Mouse (Mus musculus) heart, embryonic 12.5 days (tissue): ENCODE measurements around the gene Odf4. TPM values are rescaled to one million over a fixed set of nuclear protein-coding genes. Genes with fewer than 3 reads are reported as not detected.
A peak's percentile ranks its signal among the peaks of the same experiment; 100 is the strongest.
"Not testable (repeated sequence)": the region's sequence is repeated elsewhere in the genome, so short reads cannot be mapped to it uniquely, and the experiment has no call there.

Experiments
- ATAC-seq: fragments of 200-750 bp; cut with Nextera tagmentation; 2 replicates; pipeline ENCODE4 v1.8.0; 2017; ENCODE audit warnings: moderate TSS enrichment, moderate library complexity; ENCODE audit not compliant: insufficient number of reproducible peaks, low FRiP score
- H3K27ac ChIP-seq: fragments of 300-500 bp; sonication (generic); 2 replicates; pipeline ENCODE4 v1.5.1; 2016; ENCODE audit warnings: mild to moderate bottlenecking, moderate library complexity; ENCODE audit not compliant: poor library complexity, severe bottlenecking
- H3K27me3 ChIP-seq: fragments of 300-500 bp; sonication (generic); replicated peaks from 2 replicates; pipeline ENCODE4 v1.6.1; 2016; ENCODE audit warnings: mild to moderate bottlenecking, moderate library complexity
- H3K36me3 ChIP-seq: fragments of 300-500 bp; sonication (generic); 2 replicates; pipeline ENCODE4 v1.6.1; 2016; ENCODE audit warnings: mild to moderate bottlenecking, moderate library complexity
- H3K4me1 ChIP-seq: fragments of 300-500 bp; sonication (generic); replicated peaks from 2 replicates; pipeline ENCODE4 v1.6.1; 2016; ENCODE audit warnings: mild to moderate bottlenecking
- H3K4me2 ChIP-seq: fragments of 300-500 bp; sonication (generic); 2 replicates; pipeline ENCODE4 v1.6.1; 2016; ENCODE audit warnings: mild to moderate bottlenecking, moderate library complexity
- H3K4me3 ChIP-seq: fragments of 300-500 bp; sonication (generic); 2 replicates; pipeline ENCODE4 v1.5.1; 2016; ENCODE audit warnings: mild to moderate bottlenecking
- H3K9ac ChIP-seq: fragments of 300-500 bp; sonication (generic); 2 replicates; pipeline ENCODE4 v1.6.1; 2016; ENCODE audit warnings: mild to moderate bottlenecking, moderate library complexity
- H3K9me3 ChIP-seq: fragments of 300-500 bp; sonication (generic); replicated peaks from 2 replicates; pipeline ENCODE4 v1.6.1; 2016; ENCODE audit warnings: mild to moderate bottlenecking, moderate library complexity
- WGBS: fragments of 180-500 bp; shearing (Covaris S2); methylation state at CpG from one replicate; pipeline ENCODE4 v1.1.7; 2016; 5-methylcytosine and 5-hydroxymethylcytosine counted together
- polyA plus RNA-seq: library from polyadenylated mRNA; unstranded; fragments of >200 nt; fragmentation: Nextera tagmentation; extraction: Ambion mirVana; gene quantifications from 2 replicates; pipeline ENCODE4 v1.2.1, GENCODE M21; 2016

Odf4 gene
- polyA plus RNA-seq, 1 experiment from 2014 or later = not detected

DNA sequence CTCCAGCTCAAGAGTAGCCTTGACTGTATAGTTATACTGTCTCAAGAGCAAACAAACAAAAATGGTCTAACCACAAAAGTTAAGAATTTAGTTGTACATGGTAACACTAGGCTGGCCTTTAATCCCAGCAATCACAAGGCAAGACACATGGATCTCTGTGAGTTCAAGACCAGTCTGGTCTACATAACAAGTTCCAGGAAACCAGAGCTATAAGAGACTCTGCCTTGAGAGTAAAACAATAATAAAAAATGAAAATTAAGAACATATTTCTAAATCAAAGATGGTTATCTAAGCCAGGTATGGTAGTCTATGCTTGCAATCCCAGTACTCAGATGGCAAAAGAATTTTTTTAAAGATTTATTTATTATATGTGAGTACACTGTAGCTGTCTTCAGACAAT is 38.2 kb upstream of the Odf4 start:
- H3K27me3 ChIP-seq = 0 out of 2 replicates have a peak, but pooled peaks cover 10% of the 10 kb centered on the region
- H3K4me3 ChIP-seq = no peak overlapping the region

DNA sequence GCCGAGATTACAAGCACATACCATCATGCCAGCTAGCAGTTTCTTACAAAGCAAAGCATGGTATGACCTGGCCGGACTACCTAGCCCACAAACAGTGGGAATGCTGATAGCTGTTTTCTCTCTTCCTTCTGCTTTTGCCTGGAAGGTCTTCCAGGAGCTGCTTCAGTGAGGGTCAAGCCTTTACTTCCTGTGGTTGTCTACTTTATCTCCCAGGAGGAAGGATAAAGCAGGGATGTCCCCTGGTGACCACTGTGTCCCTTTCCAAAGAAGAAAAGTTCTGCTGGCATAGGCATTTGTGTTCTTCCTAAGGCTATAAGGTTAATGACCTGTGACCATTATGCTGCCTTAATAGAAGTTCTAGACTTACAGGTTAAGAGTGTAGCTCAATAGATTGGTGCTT is 36.5 kb upstream of the Odf4 start:
- Histone ChIP-seq H3K4me2 (no peak overlapping the region), H3K27me3 (0 out of 2 replicates have a peak, but pooled peaks cover under 1% of the 10 kb centered on the region), H3K4me3 (no peak overlapping the region), H3K4me1 (peaks cover 12% of the 10 kb centered on the region), H3K36me3 (no peaks in the 10 kb centered on the region), H3K27ac (no peak overlapping the region), H3K9me3 (no peaks in the 10 kb centered on the region), H3K9ac (no peak overlapping the region)
- no peak for ATAC-seq
- 68% methylated on average over 2 of the region's 2 CpGs for WGBS

More for the DNA sequence above, 38.2 kb upstream of the Odf4 start:
- Histone ChIP-seq H3K9me3 (no peaks in the 10 kb centered on the region), H3K9ac (no peak overlapping the region), H3K27ac (no peak overlapping the region), H3K4me2 (no peak overlapping the region), H3K36me3 (no peaks in the 10 kb centered on the region), H3K4me1 (peaks cover 22% of the 10 kb centered on the region)
- ATAC-seq = no peak

DNA sequence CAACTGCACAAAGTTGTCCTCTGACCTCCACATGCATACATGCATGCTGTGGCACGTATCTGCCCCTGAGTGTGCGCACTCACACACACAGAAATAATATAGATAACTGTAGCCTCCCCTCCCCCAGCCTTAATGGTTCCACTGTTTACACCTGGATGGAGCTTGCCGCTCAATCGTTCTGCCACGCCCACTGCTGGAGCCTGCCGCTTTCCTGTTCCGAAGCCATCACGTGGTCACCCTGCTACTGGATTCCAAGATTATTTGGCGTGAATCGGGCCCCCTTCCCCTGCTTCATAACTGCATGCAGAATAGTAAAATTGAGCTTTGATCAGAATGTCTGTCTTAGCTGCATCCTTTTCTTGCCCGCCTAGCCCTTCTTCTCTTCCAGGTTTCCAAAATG is 35.3 kb upstream of the Odf4 start:
- not testable (repeated sequence) for H3K4me3 ChIP-seq, H3K9ac ChIP-seq, H3K36me3 ChIP-seq, ATAC-seq, H3K9me3 ChIP-seq, H3K27me3 ChIP-seq, H3K27ac ChIP-seq, H3K4me1 ChIP-seq
- WGBS = 22% methylated on average over 11 of the region's 11 CpGs
- peak overlapping the region; percentile 7; the same call in 1 of the 2 replicates for H3K4me2 ChIP-seq

DNA sequence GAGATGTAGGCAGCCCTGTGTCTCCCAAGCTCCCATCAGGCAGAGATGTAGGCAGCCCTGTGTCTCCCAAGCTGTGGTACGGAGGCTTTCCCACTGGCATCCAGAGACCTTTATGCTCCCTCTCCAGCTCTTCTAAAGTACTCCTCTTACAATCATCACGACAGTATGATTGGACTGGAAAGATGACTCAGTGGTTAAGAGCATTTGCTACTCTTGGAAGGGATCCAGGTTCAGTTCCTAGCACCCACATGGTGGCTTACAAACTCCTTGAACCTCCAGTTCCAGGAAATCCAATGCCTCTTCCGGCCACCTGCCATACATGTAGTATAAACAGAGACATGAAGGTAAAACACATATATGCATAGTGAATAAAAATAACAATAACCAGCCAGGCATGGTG is 34.7 kb upstream of the Odf4 start:
- Histone ChIP-seq H3K27ac (no peak overlapping the region), H3K9me3 (no peaks in the 10 kb centered on the region), H3K36me3 (no peaks in the 10 kb centered on the region), H3K4me2 (no peak overlapping the region), H3K4me1 (peaks cover 6% of the 10 kb centered on the region; the same call in 1 of the 2 replicates), H3K9ac (no peak overlapping the region), H3K4me3 (no peak overlapping the region), H3K27me3 (peaks cover 5% of the 10 kb centered on the region)
- 72% methylated on average over 3 of the region's 3 CpGs for WGBS
- no peak for ATAC-seq

DNA sequence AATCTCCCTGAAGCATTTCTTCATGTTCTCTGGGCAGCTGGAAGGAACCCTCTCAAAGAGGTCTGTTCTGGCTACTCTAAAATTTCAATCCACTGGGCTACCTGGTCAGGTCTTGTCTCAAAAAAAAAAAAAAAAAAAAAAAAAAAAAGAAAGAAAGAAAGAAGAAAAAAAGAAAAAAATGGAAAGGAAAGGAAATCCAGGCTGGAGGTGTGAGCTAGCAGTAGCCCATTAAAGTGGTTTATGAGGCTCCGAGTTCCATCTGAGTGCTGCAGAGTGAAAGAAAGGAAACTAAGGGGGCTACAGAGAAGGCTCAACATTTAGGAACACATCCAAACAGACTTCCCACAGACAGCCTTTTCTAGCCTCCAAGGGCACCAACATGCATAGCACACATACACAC is 31.1 kb upstream of the Odf4 start:
- peaks cover 33% of the 10 kb centered on the region for H3K4me1 ChIP-seq
- peak overlapping the region; percentile 76; the same call in 1 of the 2 replicates for H3K4me2 ChIP-seq
- no peak for ATAC-seq
- 74% methylated on average over 1 of the region's 1 CpGs for WGBS
- H3K9ac ChIP-seq = no peak overlapping the region
- no peaks in the 10 kb centered on the region for H3K36me3 ChIP-seq
- peaks cover 33% of the 10 kb centered on the region for H3K27me3 ChIP-seq
- no peak overlapping the region for H3K27ac ChIP-seq
- H3K4me3 ChIP-seq = peak overlapping the region; percentile 44; the same call in 1 of the 2 replicates
- H3K9me3 ChIP-seq = no peaks in the 10 kb centered on the region

DNA sequence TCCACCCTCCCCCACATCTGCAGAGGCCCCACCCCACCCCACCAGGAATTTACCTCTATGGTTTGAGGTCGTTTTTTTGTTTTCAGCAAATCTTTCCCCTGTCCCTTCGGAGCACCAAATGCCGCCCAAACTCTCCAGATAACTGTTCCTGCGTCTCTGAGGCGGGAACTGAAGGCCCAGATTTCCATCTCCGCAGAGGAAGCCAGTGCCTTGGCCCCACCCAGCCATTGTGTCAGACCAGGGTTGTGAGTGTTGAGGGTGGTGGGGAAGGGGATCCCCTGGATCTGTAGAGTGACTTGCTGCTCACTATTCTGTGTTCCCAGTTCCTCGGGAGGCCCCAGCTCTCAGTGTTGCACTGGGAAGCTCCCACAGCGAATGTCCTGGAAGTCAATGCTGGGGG is 30.4 kb upstream of the Odf4 start, which contains the start of gene Arhgef15:
Arhgef15 (minus strand) TSS at position 173 of the 400 bp plus-strand sequence.
- WGBS = 37% methylated on average over 8 of the region's 8 CpGs
- peak within 1 kb of the TSS; percentile 79 for H3K27ac ChIP-seq

DNA sequence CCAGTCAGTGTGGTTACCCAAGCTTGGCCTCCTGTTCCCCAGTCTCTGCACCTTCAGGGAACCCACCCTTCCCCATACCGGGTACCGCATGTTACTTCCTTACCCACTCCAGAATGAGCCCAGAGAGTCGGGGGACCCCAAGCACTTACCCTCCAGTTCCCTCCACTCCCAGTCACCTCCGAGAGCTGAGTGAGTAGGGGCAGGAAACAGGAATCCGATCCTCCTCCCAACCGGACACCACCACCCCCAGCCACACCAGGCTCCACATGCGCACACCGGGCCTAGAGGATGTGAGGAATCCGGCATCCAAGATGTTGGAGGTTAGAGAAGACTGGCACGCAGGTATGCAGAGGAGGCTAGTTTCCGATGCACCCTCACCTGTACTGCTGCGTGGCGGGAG is 29.8 kb upstream of the Odf4 start:
- Histone ChIP-seq H3K4me1 (peaks cover 33% of the 10 kb centered on the region), H3K27ac (peak overlapping the region; percentile 79), H3K27me3 (peaks cover 40% of the 10 kb centered on the region), H3K36me3 (no peaks in the 10 kb centered on the region), H3K9ac (peak overlapping the region; percentile 42), H3K9me3 (no peaks in the 10 kb centered on the region), H3K4me2 (peak overlapping the region; percentile 76), H3K4me3 (peak overlapping the region; percentile 44)
- peak; percentile 68; the same call in 1 of the 2 replicates for ATAC-seq
- WGBS = 27% methylated on average over 13 of the region's 13 CpGs

More for the DNA sequence above, 30.4 kb upstream of the Odf4 start, which contains the start of gene Arhgef15:
- H3K36me3 ChIP-seq = no peaks in the 10 kb centered on the region
- peak within 1 kb of the TSS; percentile 44 for H3K4me3 ChIP-seq
- H3K9me3 ChIP-seq = no peaks in the 10 kb centered on the region
- no peak for ATAC-seq
- peaks cover 36% of the 10 kb centered on the region for H3K27me3 ChIP-seq
- H3K4me1 ChIP-seq = peaks cover 33% of the 10 kb centered on the region
- peak within 1 kb of the TSS; percentile 76 for H3K4me2 ChIP-seq
- H3K9ac ChIP-seq = peak within 1 kb of the TSS; percentile 42

DNA sequence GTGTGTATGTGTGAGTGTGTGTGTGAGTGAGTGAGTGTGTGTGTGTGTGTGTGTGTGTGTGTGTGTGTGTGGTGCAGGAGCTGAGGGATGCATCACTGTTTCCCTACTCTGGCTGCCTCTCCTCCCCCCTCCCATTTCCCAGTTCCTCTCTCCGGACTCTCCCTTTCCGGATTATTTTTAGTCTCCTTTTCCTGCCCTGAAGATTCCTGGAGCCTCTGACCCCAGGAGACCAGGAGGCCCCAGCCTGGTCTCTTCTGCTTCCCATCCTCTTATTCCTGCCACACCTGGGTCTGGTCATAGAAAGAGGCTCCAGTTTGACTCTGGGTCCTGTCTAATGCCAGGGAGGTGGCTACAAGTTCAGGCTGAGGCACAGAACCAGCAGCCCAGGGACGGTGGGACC is 29.2 kb upstream of the Odf4 start:
- peaks cover 46% of the 10 kb centered on the region for H3K27me3 ChIP-seq
- H3K27ac ChIP-seq = peak overlapping the region; percentile 79
- peak; percentile 27 for ATAC-seq

DNA sequence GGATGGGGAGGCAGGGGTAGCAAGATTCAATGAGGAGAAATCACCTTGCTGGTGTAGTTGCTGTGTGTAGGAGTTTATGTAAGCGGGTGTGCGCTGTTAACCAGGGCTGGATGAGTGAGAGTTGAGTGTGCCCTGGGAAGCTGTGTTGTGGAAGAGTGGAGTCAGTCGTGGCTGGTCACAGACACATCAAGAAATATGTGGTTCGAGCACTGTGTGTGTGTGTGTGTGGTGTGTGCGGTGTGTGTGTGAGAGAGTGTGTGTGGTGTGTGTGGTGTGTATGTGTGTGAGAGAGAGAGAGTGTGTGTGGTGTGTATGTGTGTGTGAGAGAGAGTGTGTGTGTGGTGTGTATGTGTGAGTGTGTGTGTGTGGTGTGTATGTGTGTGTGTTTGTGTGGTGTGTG is 28.6 kb upstream of the Odf4 start:
- Histone ChIP-seq H3K4me1 (peaks cover 33% of the 10 kb centered on the region), H3K4me2 (peak overlapping the region; percentile 76), H3K9ac (peak overlapping the region; percentile 42; the same call in 1 of the 2 replicates), H3K9me3 (no peaks in the 10 kb centered on the region), H3K27me3 (peaks cover 47% of the 10 kb centered on the region), H3K27ac (peak overlapping the region; percentile 36), H3K36me3 (0 out of 2 replicates have a peak, but pooled peaks cover 4% of the 10 kb centered on the region), H3K4me3 (peak overlapping the region; percentile 48)
- 0 out of 2 replicates have a peak, but pooled peaks have one; percentile 7 for ATAC-seq
- WGBS = 57% methylated on average over 5 of the region's 5 CpGs

More for the DNA sequence above, 29.2 kb upstream of the Odf4 start:
- Histone ChIP-seq H3K4me2 (peak overlapping the region; percentile 76), H3K4me1 (peaks cover 33% of the 10 kb centered on the region), H3K36me3 (0 out of 2 replicates have a peak, but pooled peaks cover under 1% of the 10 kb centered on the region), H3K9ac (peak overlapping the region; percentile 42), H3K9me3 (no peaks in the 10 kb centered on the region), H3K4me3 (peak overlapping the region; percentile 44)
- 13% methylated on average over 3 of the region's 3 CpGs for WGBS

DNA sequence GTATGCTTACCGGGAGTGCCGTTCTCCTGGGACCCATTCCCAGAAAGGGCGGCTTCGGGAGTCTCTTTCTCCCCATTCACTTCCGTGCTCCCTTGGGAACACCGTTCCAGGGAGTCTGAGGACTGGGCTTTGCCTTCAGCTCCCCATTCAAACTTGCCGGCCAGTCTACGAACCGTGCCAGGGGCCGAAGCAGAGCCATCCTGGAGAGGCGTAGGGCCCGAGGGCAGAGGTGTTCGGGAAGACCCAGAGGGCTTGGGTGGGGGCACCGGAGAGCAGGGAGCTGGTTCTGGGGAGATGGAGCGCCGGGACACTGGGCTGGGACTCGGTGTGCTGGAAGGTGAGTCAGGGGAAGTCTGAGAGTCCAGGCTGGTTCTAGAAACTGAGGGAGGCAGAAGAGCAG is 27.5 kb upstream of the Odf4 start:
- peak overlapping the region; percentile 76 for H3K4me2 ChIP-seq
- 0 out of 2 replicates have a peak, but pooled peaks cover 4% of the 10 kb centered on the region for H3K36me3 ChIP-seq
- H3K27ac ChIP-seq = no peak overlapping the region
- no peaks in the 10 kb centered on the region for H3K9me3 ChIP-seq
- H3K9ac ChIP-seq = peak overlapping the region; percentile 68
- peaks cover 51% of the 10 kb centered on the region for H3K27me3 ChIP-seq
- H3K4me1 ChIP-seq = peaks cover 33% of the 10 kb centered on the region
- 2% methylated on average over 17 of the region's 17 CpGs for WGBS
- H3K4me3 ChIP-seq = peak overlapping the region; percentile 48
- ATAC-seq = no peak

DNA sequence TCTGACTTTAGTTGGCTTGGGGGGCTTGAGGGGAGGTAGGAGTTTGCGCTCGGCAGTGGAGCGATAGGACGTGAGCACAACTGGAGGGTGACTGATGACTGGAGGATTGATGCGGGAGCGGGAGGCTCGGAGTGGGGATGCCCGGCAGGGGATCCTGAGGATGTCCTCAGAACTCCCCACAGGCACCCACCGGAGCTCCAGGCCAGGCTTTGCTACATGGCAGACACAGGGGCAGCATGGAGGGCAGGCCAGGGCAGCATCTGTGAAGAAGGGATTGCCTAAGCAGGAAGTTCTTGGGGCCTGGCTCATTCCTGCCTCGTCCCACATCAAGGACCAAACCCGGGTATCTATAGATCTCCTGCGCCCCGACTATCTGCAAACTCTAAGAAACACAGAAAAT is 27.0 kb upstream of the Odf4 start:
- H3K4me3 ChIP-seq = peak overlapping the region; percentile 48
- H3K4me2 ChIP-seq = peak overlapping the region; percentile 76
- H3K9ac ChIP-seq = peak overlapping the region; percentile 64
- no peaks in the 10 kb centered on the region for H3K9me3 ChIP-seq
- 13% methylated on average over 13 of the region's 13 CpGs for WGBS
- no peak for ATAC-seq
- peaks cover 51% of the 10 kb centered on the region for H3K27me3 ChIP-seq
- peaks cover 4% of the 10 kb centered on the region; the same call in 1 of the 2 replicates for H3K36me3 ChIP-seq
- H3K27ac ChIP-seq = no peak overlapping the region
- H3K4me1 ChIP-seq = peaks cover 33% of the 10 kb centered on the region
